Mouse (Mus musculus) lung, postnatal 0 days (tissue): ENCODE measurements around the gene Slc18b1. TPM values are rescaled to one million over a fixed set of nuclear protein-coding genes. Genes with fewer than 3 reads are reported as not detected.
"Not testable (repeated sequence)": the region's sequence is repeated elsewhere in the genome, so short reads cannot be mapped to it uniquely, and the experiment has no call there.

ENCODE experiments used
- ATAC-seq: fragments of 200-750 bp; cut with Nextera tagmentation; 2 replicates; pipeline ENCODE4 v1.8.0; 2017; ENCODE audit warnings: moderate library complexity
- DNase-seq: peaks from one replicate; pipeline ENCODE4 v3.0.0-alpha.2; 2016; ENCODE audit warnings: low spot score
- H3K27ac ChIP-seq: fragments of 300-500 bp; sonication (generic); 2 replicates; pipeline ENCODE4 v1.5.1; 2014; ENCODE audit warnings: antibody characterized with exemption, mild to moderate bottlenecking, low read length, mixed read lengths
- H3K27me3 ChIP-seq: fragments of 300-500 bp; sonication (generic); replicated peaks from 2 replicates; pipeline ENCODE4 v1.6.1; 2014; ENCODE audit warnings: low read length, mixed read lengths; ENCODE audit not compliant: insufficient read depth
- H3K36me3 ChIP-seq: fragments of 300-500 bp; sonication (generic); 2 replicates; pipeline ENCODE4 v1.6.1; 2014; ENCODE audit warnings: low read length, mixed read lengths; ENCODE audit not compliant: insufficient read depth
- H3K4me1 ChIP-seq: fragments of 300-500 bp; sonication (generic); 2 replicates; pipeline ENCODE4 v1.6.1; 2014; ENCODE audit warnings: antibody characterized with exemption, low read depth, low read length, mixed read lengths; ENCODE audit not compliant: insufficient read depth
- H3K4me2 ChIP-seq: fragments of 300-500 bp; sonication (generic); replicated peaks from 2 replicates; pipeline ENCODE4 v1.6.1; 2014; ENCODE audit warnings: low read depth, mild to moderate bottlenecking, low read length, moderate library complexity, mixed read lengths
- H3K4me3 ChIP-seq: fragments of 300-500 bp; sonication (generic); 2 replicates; pipeline ENCODE4 v1.5.1; 2014; ENCODE audit warnings: low read depth, low read length
- H3K9ac ChIP-seq: fragments of 300-500 bp; sonication (generic); replicated peaks from 2 replicates; pipeline ENCODE4 v1.6.1; 2014; ENCODE audit warnings: low read depth, mild to moderate bottlenecking
- H3K9me3 ChIP-seq: fragments of 300-500 bp; sonication (generic); 2 replicates; pipeline ENCODE4 v1.6.1; 2016; ENCODE audit warnings: low read length, mixed read lengths
- CTCF ChIP-seq: IDR thresholded peaks from 2 replicates; pipeline ENCODE4 v1.5.1; 2016; ENCODE audit warnings: antibody characterized with exemption, mild to moderate bottlenecking
- EP300 ChIP-seq: IDR thresholded peaks from 2 replicates; pipeline ENCODE4 v1.6.1; 2016; ENCODE audit warnings: antibody characterized with exemption, mild to moderate bottlenecking, control low read depth
- WGBS: fragments of 180-500 bp; shearing (Covaris S2); extraction: QIAGEN DNeasy Blood & Tissue Kit; methylation state at CpG from one replicate; pipeline ENCODE4 v1.1.7; 2014; 5-methylcytosine and 5-hydroxymethylcytosine counted together
- polyA plus RNA-seq: library from polyadenylated mRNA; unstranded; fragments of >200 nt; fragmentation: Nextera tagmentation; extraction: Ambion mirVana; gene quantifications from 2 replicates; pipeline ENCODE4 v1.2.1, GENCODE M21; 2015

Slc18b1 gene
- polyA plus RNA-seq, 1 experiment from 2014 or later = 8.3 TPM

- H3K9me3 ChIP-seq = no peaks in the 10 kb centered on the region
- peaks cover 7% of the 10 kb centered on the region; the same call in 1 of the 2 replicates for H3K4me1 ChIP-seq
- H3K36me3 ChIP-seq = no peaks in the 10 kb centered on the region; the same call in 1 of the 2 replicates
- 31% methylated on average over 2 of the region's 2 CpGs for WGBS
- H3K4me3 ChIP-seq = no peak overlapping the region
- H3K27ac ChIP-seq = no peak overlapping the region
- H3K9ac ChIP-seq = no peak overlapping the region
- TF ChIP-seq CTCF (no peak), EP300 (no peak)
- H3K4me2 ChIP-seq = no peak overlapping the region
- no peak for ATAC-seq
- no peaks in the 10 kb centered on the region for H3K27me3 ChIP-seq
- no peak for DNase-seq
Observed at GRCm38 (mm10) chr10:23782855-23783492, 13.8 kb upstream of the Slc18b1 start.

- ATAC-seq = no peak
- no peak overlapping the region for H3K9ac ChIP-seq
Observed at GRCm38 (mm10) chr10:23783493-23783884, 13.3 kb upstream of the Slc18b1 start.

DNA sequence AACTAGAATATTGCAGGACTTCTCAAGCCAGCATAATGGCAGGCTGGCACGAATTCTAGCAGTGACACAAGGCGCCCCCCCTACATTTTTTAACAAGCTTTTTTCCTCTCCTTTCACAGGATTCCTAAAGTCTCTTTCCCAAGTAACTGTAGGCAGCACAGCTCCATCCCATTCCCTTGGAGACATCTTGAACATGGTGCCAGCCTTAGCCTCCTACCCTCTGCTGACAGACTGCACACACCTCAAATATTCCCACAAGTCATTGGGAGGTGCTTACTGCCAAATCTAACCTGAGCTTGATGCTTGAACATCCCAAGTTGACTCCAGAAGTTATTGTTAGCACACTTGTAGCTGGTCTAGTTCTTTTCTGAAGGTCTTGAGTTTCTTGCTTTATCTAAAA lies 12.7 kb upstream of the Slc18b1 start:
- Histone ChIP-seq H3K27ac (no peak overlapping the region), H3K9me3 (no peaks in the 10 kb centered on the region), H3K4me2 (no peak overlapping the region), H3K4me1 (peaks cover 7% of the 10 kb centered on the region; the same call in 1 of the 2 replicates), H3K36me3 (no peaks in the 10 kb centered on the region; the same call in 1 of the 2 replicates), H3K9ac (no peak overlapping the region), H3K4me3 (no peak overlapping the region), H3K27me3 (no peaks in the 10 kb centered on the region)
- TF ChIP-seq EP300 = no peak
- no peak for TF ChIP-seq CTCF
- WGBS = 53% methylated on average over 2 of the region's 2 CpGs
- DNase-seq (no peak), ATAC-seq (no peak)

More at GRCm38 (mm10) chr10:23783493-23783884, 13.3 kb upstream of the Slc18b1 start:
- H3K4me1 ChIP-seq = peaks cover 7% of the 10 kb centered on the region; the same call in 1 of the 2 replicates
- 26% methylated on average over 2 of the region's 2 CpGs for WGBS
- no peak overlapping the region for H3K4me3 ChIP-seq
- no peak overlapping the region for H3K27ac ChIP-seq
- no peak overlapping the region for H3K4me2 ChIP-seq
- no peak for TF ChIP-seq EP300
- no peak for TF ChIP-seq CTCF
- DNase-seq = no peak
- H3K27me3 ChIP-seq = no peaks in the 10 kb centered on the region
- no peaks in the 10 kb centered on the region for H3K9me3 ChIP-seq
- no peaks in the 10 kb centered on the region; the same call in 1 of the 2 replicates for H3K36me3 ChIP-seq

DNA sequence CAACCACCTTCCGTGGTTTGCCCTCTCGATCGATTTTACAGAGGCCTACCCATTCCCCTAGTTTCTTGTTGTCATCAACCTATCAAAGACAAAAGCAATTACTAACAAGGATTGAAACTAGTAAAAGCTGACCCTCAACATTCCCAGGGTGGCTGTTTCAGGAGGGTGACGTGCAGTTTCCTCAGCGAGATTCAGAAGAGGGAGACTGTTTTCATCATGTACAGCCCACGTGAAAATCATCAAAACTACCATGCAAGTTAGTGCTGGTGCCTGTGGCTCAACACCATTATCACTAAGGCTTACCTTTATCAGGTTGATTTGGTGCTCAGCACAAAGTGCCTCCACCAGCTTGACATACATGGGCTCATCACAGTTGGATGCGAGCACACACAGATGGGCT lies 11.2 kb upstream of the Slc18b1 start:
- not testable (repeated sequence) for H3K27ac ChIP-seq, H3K9ac ChIP-seq, H3K36me3 ChIP-seq

DNA sequence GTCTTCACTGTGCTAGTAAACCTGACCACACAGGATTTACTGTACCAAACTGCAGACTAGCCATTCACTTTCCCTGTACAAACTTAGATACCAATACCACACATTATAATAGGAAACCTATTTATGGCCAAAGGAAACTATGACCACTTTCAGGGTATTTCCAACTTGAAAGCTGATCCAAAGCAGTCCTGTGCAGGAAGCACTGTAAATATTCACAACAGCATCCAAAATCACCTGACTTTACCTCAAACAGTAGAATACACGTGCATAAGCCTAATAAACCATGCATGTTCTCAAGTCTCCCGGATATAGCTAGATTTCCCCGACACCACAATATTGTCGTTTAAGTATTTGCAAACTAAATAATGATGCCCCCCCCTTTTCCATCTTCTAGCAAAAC lies 10.7 kb upstream of the Slc18b1 start:
- WGBS = 0% methylated on average over 4 of the region's 4 CpGs
- Histone ChIP-seq H3K9me3 (no peaks in the 10 kb centered on the region), H3K27me3 (no peaks in the 10 kb centered on the region), H3K9ac (peak overlapping the region; percentile 83), H3K27ac (no peak overlapping the region), H3K4me2 (peak overlapping the region; percentile 69), H3K36me3 (no peaks in the 10 kb centered on the region; the same call in 1 of the 2 replicates), H3K4me3 (peak overlapping the region; percentile 71), H3K4me1 (peaks cover 7% of the 10 kb centered on the region; the same call in 1 of the 2 replicates)
- DNase-seq = no peak
- ATAC-seq = no peak
- TF ChIP-seq CTCF (no peak), EP300 (no peak)

More for the DNA sequence above, 11.2 kb upstream of the Slc18b1 start:
- ATAC-seq, H3K9me3 ChIP-seq, H3K4me1 ChIP-seq, DNase-seq, H3K27me3 ChIP-seq: not testable (repeated sequence)
- WGBS = 39% methylated on average over 7 of the region's 7 CpGs
- H3K4me2 ChIP-seq = peak overlapping the region; percentile 69; the same call in 1 of the 2 replicates
- peak overlapping the region; percentile 71; the same call in 1 of the 2 replicates for H3K4me3 ChIP-seq

GRCm38 (mm10) chr10:23786631-23787038 lies 10.2 kb upstream of the Slc18b1 start:
- Histone ChIP-seq H3K9ac (peak overlapping the region; percentile 83), H3K4me2 (peak overlapping the region; percentile 69), H3K4me3 (peak overlapping the region; percentile 71), H3K27ac (peak overlapping the region; percentile 63)
- not testable (repeated sequence) for H3K27me3 ChIP-seq, H3K9me3 ChIP-seq, H3K36me3 ChIP-seq, H3K4me1 ChIP-seq
- under 1% methylated on average over 23 of the region's 23 CpGs for WGBS
- peak; percentile 35 for DNase-seq
- peak; percentile 49 for ATAC-seq
